Mouse (Mus musculus): ENCODE results near the gene Usp2. TPM values are rescaled to one million over a fixed set of nuclear protein-coding genes. Genes with fewer than 3 reads are reported as not detected.

Usp2 gene
- polyA plus RNA-seq, 1 experiment from 2014 or later: 12.7 TPM

DNA sequence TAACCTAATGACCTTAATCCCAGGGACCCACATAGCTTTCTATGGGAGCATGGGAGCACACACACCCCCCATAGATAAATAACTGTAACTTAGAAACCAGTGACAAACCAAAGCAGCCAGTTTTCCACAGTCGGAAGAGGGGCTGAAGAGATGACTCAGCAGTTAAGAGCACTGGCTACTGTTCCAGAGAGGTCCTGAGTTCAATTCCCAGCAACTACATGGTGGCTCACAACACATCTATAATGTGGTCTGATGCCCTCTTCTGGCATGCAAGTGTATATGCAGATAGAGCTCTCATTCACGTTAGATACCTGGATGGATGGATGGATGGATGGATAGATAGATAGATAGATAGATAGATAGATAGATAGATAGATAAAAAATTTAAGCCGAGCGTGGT lies 49.4 kb downstream of the Usp2 start:
- Histone ChIP-seq H3K9me3 (replicated peaks; ENCODE audit: control insufficient read depth, low read length) (no peaks in the 10 kb centered on the region), H3K4me1 (ENCODE audit: control insufficient read depth, insufficient read depth, low read length) (no peaks in the 10 kb centered on the region), H3K27me3 (ENCODE audit: control insufficient read depth, insufficient read depth, low read length) (no peaks in the 10 kb centered on the region), H3K9ac (replicated peaks; ENCODE audit: low read length) (no peak overlapping the region), H3K4me3 (ENCODE audit: low read depth, low read length) (no peak overlapping the region), H3K27ac (replicated peaks; ENCODE audit: low read depth, low read length) (no peak overlapping the region), H3K36me3 (replicated peaks; ENCODE audit: control insufficient read depth, insufficient read depth, low read depth, low read length) (no peaks in the 10 kb centered on the region), H3K4me2 (ENCODE audit: low read depth, low read length) (no peak overlapping the region)
- no peak for ATAC-seq (replicated peaks; ENCODE audit: insufficient number of reproducible peaks, low FRiP score, low TSS enrichment, low read depth)
- no peak for DNase-seq (ENCODE audit: low spot score)
- WGBS: 90% methylated on average over 4 of the region's 4 CpGs

DNA sequence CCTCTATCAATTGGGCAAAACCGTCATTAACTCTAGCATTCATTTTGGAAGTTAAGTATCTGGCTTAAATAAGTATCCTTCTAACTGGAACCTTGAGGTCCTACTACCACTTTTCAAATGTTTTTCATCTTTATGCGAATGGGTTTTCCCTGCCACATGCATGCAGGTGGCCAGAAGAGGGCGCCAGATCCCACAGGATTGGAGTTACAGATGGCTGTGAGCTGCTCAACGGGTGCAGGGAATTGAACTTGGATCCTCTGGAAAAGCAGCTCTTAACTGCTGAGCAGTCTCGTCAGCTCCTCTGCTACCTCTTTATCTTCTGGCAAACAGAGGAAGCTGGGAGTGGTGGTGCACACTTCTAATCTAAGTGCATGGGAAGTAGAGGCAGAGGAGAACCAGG lies 52.2 kb downstream of the Usp2 start:
- H3K4me3 ChIP-seq (ENCODE audit: low read depth, low read length): no peak overlapping the region
- no peak overlapping the region for H3K4me2 ChIP-seq (ENCODE audit: low read depth, low read length)
- H3K9me3 ChIP-seq (replicated peaks; ENCODE audit: control insufficient read depth, low read length): no peaks in the 10 kb centered on the region
- no peaks in the 10 kb centered on the region for H3K36me3 ChIP-seq (replicated peaks; ENCODE audit: control insufficient read depth, insufficient read depth, low read depth, low read length)
- H3K9ac ChIP-seq (replicated peaks; ENCODE audit: low read length): no peak overlapping the region
- 42% methylated on average over 5 of the region's 5 CpGs for WGBS
- no peaks in the 10 kb centered on the region for H3K27me3 ChIP-seq (ENCODE audit: control insufficient read depth, insufficient read depth, low read length)
- no peak for ATAC-seq (replicated peaks; ENCODE audit: insufficient number of reproducible peaks, low FRiP score, low TSS enrichment, low read depth)
- DNase-seq (ENCODE audit: low spot score): peak; percentile 26
- no peak overlapping the region for H3K27ac ChIP-seq (replicated peaks; ENCODE audit: low read depth, low read length)
- no peaks in the 10 kb centered on the region for H3K4me1 ChIP-seq (ENCODE audit: control insufficient read depth, insufficient read depth, low read length)

DNA sequence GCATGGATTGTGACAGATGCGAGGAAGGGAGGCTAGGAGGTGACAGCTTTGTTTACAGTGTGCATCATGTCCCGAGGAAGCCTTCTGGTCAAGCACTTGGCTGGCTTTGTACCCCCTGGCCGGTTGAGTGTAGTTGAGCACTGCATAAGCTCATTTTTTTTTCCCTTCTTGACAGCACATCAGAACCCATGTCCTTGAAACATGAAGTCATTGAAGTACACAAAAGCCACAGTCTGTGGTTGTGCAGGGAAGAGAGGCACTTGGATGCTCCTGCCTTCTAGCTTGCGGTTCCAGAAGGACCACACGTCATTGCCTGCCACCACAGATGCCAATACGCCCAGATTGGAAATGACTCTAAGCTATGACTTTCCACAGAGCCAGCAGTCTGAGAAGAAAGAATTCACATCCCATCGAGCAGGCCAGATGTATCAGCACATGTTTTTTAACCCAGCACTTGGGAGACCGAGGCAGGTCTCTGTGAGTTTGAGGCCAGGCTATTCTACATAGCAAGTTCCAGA lies 53.2 kb downstream of the Usp2 start:
- ATAC-seq (replicated peaks; ENCODE audit: insufficient number of reproducible peaks, low FRiP score, low TSS enrichment, low read depth): no peak
- WGBS: 82% methylated on average over 8 of the region's 8 CpGs

DNA sequence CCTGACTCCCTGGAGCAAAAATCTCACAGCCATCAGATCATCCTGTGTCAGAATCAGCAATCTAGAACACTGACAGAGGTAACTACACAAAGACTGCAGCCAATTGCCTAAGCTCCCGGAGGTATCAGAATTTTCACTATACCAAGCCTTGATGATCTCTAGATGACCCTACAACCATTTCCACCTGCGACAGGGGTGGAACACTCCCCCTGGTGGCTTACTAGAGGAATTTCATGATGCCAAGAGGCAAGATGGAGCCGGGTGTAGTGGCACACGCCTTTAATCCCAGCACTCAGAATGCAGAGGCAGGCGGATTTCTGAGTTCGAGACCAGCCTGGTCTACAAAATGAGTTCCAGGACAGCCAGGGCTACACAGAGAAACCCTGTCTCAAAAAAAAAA lies 57.5 kb downstream of the Usp2 start:
- no peaks in the 10 kb centered on the region for H3K36me3 ChIP-seq (replicated peaks; ENCODE audit: control insufficient read depth, insufficient read depth, low read depth, low read length)
- H3K27me3 ChIP-seq (ENCODE audit: control insufficient read depth, insufficient read depth, low read length): no peaks in the 10 kb centered on the region
- 70% methylated on average over 6 of the region's 6 CpGs for WGBS
- no peak overlapping the region for H3K4me3 ChIP-seq (ENCODE audit: low read depth, low read length)
- H3K9me3 ChIP-seq (replicated peaks; ENCODE audit: control insufficient read depth, low read length): no peaks in the 10 kb centered on the region
- ATAC-seq (replicated peaks; ENCODE audit: insufficient number of reproducible peaks, low FRiP score, low TSS enrichment, low read depth) (no peak), DNase-seq (ENCODE audit: low spot score) (no peak)
- no peak overlapping the region for H3K27ac ChIP-seq (replicated peaks; ENCODE audit: low read depth, low read length)
- H3K9ac ChIP-seq (replicated peaks; ENCODE audit: low read length): no peak overlapping the region
- H3K4me1 ChIP-seq (ENCODE audit: control insufficient read depth, insufficient read depth, low read length): no peaks in the 10 kb centered on the region
- no peak overlapping the region for H3K4me2 ChIP-seq (ENCODE audit: low read depth, low read length)

More for the DNA sequence above, 53.2 kb downstream of the Usp2 start:
- Histone ChIP-seq H3K36me3 (replicated peaks; ENCODE audit: control insufficient read depth, insufficient read depth, low read depth, low read length) (no peaks in the 10 kb centered on the region), H3K4me3 (ENCODE audit: low read depth, low read length) (no peak overlapping the region), H3K9ac (replicated peaks; ENCODE audit: low read length) (no peak overlapping the region), H3K4me2 (ENCODE audit: low read depth, low read length) (no peak overlapping the region), H3K27me3 (ENCODE audit: control insufficient read depth, insufficient read depth, low read length) (no peaks in the 10 kb centered on the region), H3K9me3 (replicated peaks; ENCODE audit: control insufficient read depth, low read length) (no peaks in the 10 kb centered on the region), H3K4me1 (ENCODE audit: control insufficient read depth, insufficient read depth, low read length) (no peaks in the 10 kb centered on the region), H3K27ac (replicated peaks; ENCODE audit: low read depth, low read length) (no peak overlapping the region)
- DNase-seq (ENCODE audit: low spot score): no peak

DNA sequence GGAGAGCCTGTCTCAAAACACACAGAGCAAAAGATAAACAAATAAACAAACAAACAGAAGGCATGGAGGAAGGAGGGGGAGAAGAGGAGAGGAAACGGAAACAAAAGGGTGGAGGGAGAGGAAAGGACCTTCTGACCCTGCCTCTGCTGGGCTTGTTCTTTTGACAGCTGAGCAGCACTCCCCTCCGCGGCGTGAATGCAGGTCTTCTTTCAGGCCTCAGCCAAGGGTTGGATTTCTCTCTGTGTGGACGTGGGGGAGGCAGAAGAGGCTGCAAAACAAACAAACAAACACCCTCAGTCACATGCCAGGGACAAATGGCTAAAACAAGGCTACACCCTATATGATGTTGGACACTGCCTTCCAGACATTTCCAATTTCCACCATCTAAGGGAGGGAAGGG lies 58.2 kb downstream of the Usp2 start:
- H3K4me2 ChIP-seq (ENCODE audit: low read depth, low read length): no peak overlapping the region
- H3K4me3 ChIP-seq (ENCODE audit: low read depth, low read length): no peak overlapping the region
- no peaks in the 10 kb centered on the region for H3K36me3 ChIP-seq (replicated peaks; ENCODE audit: control insufficient read depth, insufficient read depth, low read depth, low read length)
- WGBS: 25% methylated on average over 5 of the region's 5 CpGs
- no peaks in the 10 kb centered on the region; the same call in 1 of the 2 replicates for H3K4me1 ChIP-seq (ENCODE audit: control insufficient read depth, insufficient read depth, low read length)
- H3K9me3 ChIP-seq (replicated peaks; ENCODE audit: control insufficient read depth, low read length): no peaks in the 10 kb centered on the region
- no peak overlapping the region for H3K27ac ChIP-seq (replicated peaks; ENCODE audit: low read depth, low read length)
- H3K9ac ChIP-seq (replicated peaks; ENCODE audit: low read length): no peak overlapping the region
- ATAC-seq (replicated peaks; ENCODE audit: insufficient number of reproducible peaks, low FRiP score, low TSS enrichment, low read depth) (no peak), DNase-seq (ENCODE audit: low spot score) (no peak)
- no peaks in the 10 kb centered on the region for H3K27me3 ChIP-seq (ENCODE audit: control insufficient read depth, insufficient read depth, low read length)

DNA sequence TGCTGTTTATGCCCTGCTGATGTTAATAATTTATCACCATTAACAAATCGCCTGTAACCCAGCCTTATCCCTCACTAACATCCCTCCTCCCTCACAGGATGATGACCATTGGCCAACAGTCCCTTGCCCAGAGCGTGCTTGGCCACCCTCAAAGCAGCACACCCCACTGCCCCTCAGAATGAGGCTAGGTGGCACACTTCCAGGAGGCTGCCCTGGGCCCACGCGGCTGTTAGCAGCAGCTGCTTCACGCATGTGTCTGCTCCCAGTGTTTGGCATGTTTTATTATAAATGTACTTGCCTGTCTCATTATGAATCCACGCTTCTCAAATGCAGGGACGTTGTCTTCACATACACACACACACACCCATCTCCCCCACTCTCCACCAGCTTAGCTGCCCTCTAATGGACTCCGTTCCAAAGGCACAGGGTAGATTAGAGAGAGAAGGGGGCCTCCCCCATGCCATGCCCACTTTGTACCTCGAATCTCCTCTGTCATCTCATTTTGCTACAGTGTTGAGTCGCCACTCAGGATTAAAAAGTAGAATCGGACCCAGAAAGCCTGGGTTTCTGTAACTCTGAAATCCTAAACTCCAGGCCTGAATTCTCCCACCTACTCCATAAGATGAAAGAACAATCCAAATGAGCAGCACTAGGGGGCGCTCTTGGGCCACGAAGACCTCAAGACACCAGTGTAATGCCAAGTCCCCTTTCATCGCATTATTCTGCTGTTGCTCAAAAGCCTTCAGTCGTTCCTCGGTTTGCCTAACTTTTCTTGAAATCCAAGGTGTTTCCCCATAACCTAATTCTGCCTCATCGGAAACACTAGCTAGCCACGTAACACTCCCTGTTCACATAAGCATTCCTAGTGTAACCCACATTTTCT lies 59.0 kb downstream of the Usp2 start:
- 36% methylated on average over 18 of the region's 18 CpGs for WGBS
- H3K9ac ChIP-seq (replicated peaks; ENCODE audit: low read length): no peak overlapping the region
- H3K27ac ChIP-seq (replicated peaks; ENCODE audit: low read depth, low read length): no peak overlapping the region

DNA sequence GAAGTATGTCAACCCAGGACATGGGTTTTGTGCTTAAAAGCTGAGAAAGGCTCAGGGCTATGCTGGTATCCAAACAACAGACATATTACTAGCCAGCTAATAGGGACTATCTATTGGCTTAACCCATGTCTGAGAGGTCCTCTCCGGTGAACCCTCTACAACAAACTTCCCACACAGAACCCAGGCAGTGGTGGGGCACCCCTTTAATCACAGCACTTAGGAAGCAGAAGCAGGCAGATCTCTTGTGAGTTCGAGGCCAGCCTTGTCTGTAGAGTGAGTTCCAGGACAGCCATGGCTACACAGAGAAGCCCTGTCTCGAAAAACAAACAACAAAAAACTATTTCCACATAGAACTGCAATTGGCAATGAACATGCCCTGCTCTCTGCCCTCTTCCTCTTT lies 59.9 kb downstream of the Usp2 start:
- H3K36me3 ChIP-seq (replicated peaks; ENCODE audit: control insufficient read depth, insufficient read depth, low read depth, low read length): no peaks in the 10 kb centered on the region
- H3K4me1 ChIP-seq (ENCODE audit: control insufficient read depth, insufficient read depth, low read length): peaks cover 3% of the 10 kb centered on the region
- no peak overlapping the region for H3K27ac ChIP-seq (replicated peaks; ENCODE audit: low read depth, low read length)
- no peaks in the 10 kb centered on the region for H3K9me3 ChIP-seq (replicated peaks; ENCODE audit: control insufficient read depth, low read length)
- no peak overlapping the region for H3K4me2 ChIP-seq (ENCODE audit: low read depth, low read length)
- H3K27me3 ChIP-seq (ENCODE audit: control insufficient read depth, insufficient read depth, low read length): no peaks in the 10 kb centered on the region
- no peak overlapping the region for H3K4me3 ChIP-seq (ENCODE audit: low read depth, low read length)
- no peak overlapping the region for H3K9ac ChIP-seq (replicated peaks; ENCODE audit: low read length)
- ATAC-seq (replicated peaks; ENCODE audit: insufficient number of reproducible peaks, low FRiP score, low TSS enrichment, low read depth) (no peak), DNase-seq (ENCODE audit: low spot score) (no peak)
- 92% methylated on average over 3 of the region's 3 CpGs for WGBS

More for the DNA sequence above, 59.0 kb downstream of the Usp2 start:
- Histone ChIP-seq H3K4me2 (ENCODE audit: low read depth, low read length) (no peak overlapping the region), H3K4me1 (ENCODE audit: control insufficient read depth, insufficient read depth, low read length) (peaks cover 3% of the 10 kb centered on the region), H3K4me3 (ENCODE audit: low read depth, low read length) (no peak overlapping the region), H3K36me3 (replicated peaks; ENCODE audit: control insufficient read depth, insufficient read depth, low read depth, low read length) (no peaks in the 10 kb centered on the region), H3K9me3 (replicated peaks; ENCODE audit: control insufficient read depth, low read length) (no peaks in the 10 kb centered on the region), H3K27me3 (ENCODE audit: control insufficient read depth, insufficient read depth, low read length) (no peaks in the 10 kb centered on the region)
- DNase-seq (ENCODE audit: low spot score) (peak; percentile 93), ATAC-seq (replicated peaks; ENCODE audit: insufficient number of reproducible peaks, low FRiP score, low TSS enrichment, low read depth) (no peak)

DNA sequence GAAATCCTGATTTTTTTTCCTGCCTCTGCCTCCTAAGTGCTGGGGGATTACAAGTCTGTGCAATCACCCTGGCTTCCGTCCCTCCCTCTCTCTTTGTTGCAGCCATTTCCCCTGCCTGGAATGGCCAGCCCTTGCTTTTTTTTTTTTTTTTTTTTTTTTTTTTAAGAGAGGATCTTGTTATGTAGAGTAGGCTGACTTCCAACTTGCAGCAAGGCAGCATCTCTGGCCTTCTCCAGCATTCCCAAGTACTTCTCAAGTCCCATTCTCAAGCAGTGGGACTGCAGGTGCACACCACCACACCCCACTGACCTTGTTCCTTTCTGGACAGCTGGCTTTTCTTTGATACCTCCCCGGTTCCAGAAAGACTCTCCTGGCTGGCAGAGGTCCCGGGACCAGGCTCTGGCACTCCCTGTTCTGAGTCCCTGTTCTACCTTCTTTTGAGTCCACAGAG lies 60.6 kb downstream of the Usp2 start:
- Histone ChIP-seq H3K9ac (replicated peaks; ENCODE audit: low read length) (no peak overlapping the region), H3K4me2 (ENCODE audit: low read depth, low read length) (no peak overlapping the region), H3K4me1 (ENCODE audit: control insufficient read depth, insufficient read depth, low read length) (peaks cover 3% of the 10 kb centered on the region), H3K9me3 (replicated peaks; ENCODE audit: control insufficient read depth, low read length) (no peaks in the 10 kb centered on the region), H3K36me3 (replicated peaks; ENCODE audit: control insufficient read depth, insufficient read depth, low read depth, low read length) (no peaks in the 10 kb centered on the region), H3K4me3 (ENCODE audit: low read depth, low read length) (no peak overlapping the region), H3K27me3 (ENCODE audit: control insufficient read depth, insufficient read depth, low read length) (no peaks in the 10 kb centered on the region), H3K27ac (replicated peaks; ENCODE audit: low read depth, low read length) (no peak overlapping the region)
- ATAC-seq (replicated peaks; ENCODE audit: insufficient number of reproducible peaks, low FRiP score, low TSS enrichment, low read depth) (no peak), DNase-seq (ENCODE audit: low spot score) (no peak)
- 61% methylated on average over 3 of the region's 3 CpGs for WGBS
